Mouse (Mus musculus) intestine, embryonic 15.5 days (tissue): ENCODE measurements at regions not wholly inside any gene's neighbourhood (a gene's known extent, or its start where the extent isn't known, plus 50 kb on each side); places are given as distances from the start of the nearest gene placed in this dataset.

ENCODE experiments used
- ATAC-seq: fragments of 200-750 bp; cut with Nextera tagmentation; 2 replicates; pipeline ENCODE4 v1.8.0; 2017; ENCODE audit warnings: moderate TSS enrichment, moderate library complexity
- H3K27ac ChIP-seq: fragments of 300-500 bp; sonication (generic); 2 replicates; pipeline ENCODE4 v1.5.1; 2015; ENCODE audit warnings: mild to moderate bottlenecking, inconsistent platforms
- H3K27me3 ChIP-seq: fragments of 300-500 bp; sonication (generic); replicated peaks from 2 replicates; pipeline ENCODE4 v1.6.1; 2015; ENCODE audit warnings: inconsistent platforms
- H3K36me3 ChIP-seq: fragments of 300-500 bp; sonication (generic); 2 replicates; pipeline ENCODE4 v1.6.1; 2015; ENCODE audit warnings: inconsistent platforms
- H3K4me1 ChIP-seq: fragments of 300-500 bp; sonication (generic); replicated peaks from 2 replicates; pipeline ENCODE4 v1.6.1; 2015; ENCODE audit warnings: inconsistent platforms
- H3K4me2 ChIP-seq: fragments of 300-500 bp; sonication (generic); replicated peaks from 2 replicates; pipeline ENCODE4 v1.6.1; 2015; ENCODE audit warnings: mild to moderate bottlenecking, inconsistent platforms
- H3K4me3 ChIP-seq: fragments of 300-500 bp; sonication (generic); replicated peaks from 2 replicates; pipeline ENCODE4 v1.5.1; 2015; ENCODE audit warnings: inconsistent platforms
- H3K9ac ChIP-seq: fragments of 300-500 bp; sonication (generic); 2 replicates; pipeline ENCODE4 v1.6.1; 2015; ENCODE audit warnings: inconsistent platforms
- H3K9me3 ChIP-seq: fragments of 300-500 bp; sonication (generic); 2 replicates; pipeline ENCODE4 v1.6.1; 2016; ENCODE audit warnings: inconsistent platforms
- WGBS: fragments of 180-500 bp; shearing (Covaris S2); methylation state at CpG from one replicate; pipeline ENCODE4 v1.1.7; 2015; 5-methylcytosine and 5-hydroxymethylcytosine counted together

- H3K9me3 ChIP-seq, result no peaks in the 10 kb centered on the region
- no peaks in the 10 kb centered on the region for H3K36me3 ChIP-seq
- WGBS, result 60% methylated on average over 5 of the region's 5 CpGs
- no peaks in the 10 kb centered on the region for H3K27me3 ChIP-seq
- H3K4me1 ChIP-seq, result no peaks in the 10 kb centered on the region
- H3K4me2 ChIP-seq, result no peak overlapping the region
- no peak overlapping the region for H3K9ac ChIP-seq
- H3K4me3 ChIP-seq, result no peak overlapping the region
- no peak for ATAC-seq
- no peak overlapping the region for H3K27ac ChIP-seq
These were observed 226.8 kb upstream of the Xylt1 start for GRCm38 (mm10) chr7:117153826-117154550.

GRCm38 (mm10) chr7:117161193-117161908, 219.4 kb upstream of the Xylt1 start:
- H3K27me3 ChIP-seq, result no peaks in the 10 kb centered on the region
- ATAC-seq, result no peak
- no peak overlapping the region for H3K4me3 ChIP-seq
- H3K36me3 ChIP-seq, result no peaks in the 10 kb centered on the region
- no peak overlapping the region for H3K9ac ChIP-seq
- H3K4me2 ChIP-seq, result no peak overlapping the region
- 42% methylated on average over 3 of the region's 3 CpGs for WGBS
- no peak overlapping the region for H3K27ac ChIP-seq
- no peaks in the 10 kb centered on the region for H3K9me3 ChIP-seq
- H3K4me1 ChIP-seq, result no peaks in the 10 kb centered on the region

- 76% methylated on average over 8 of the region's 8 CpGs for WGBS
- no peak for ATAC-seq
These were observed 205.9 kb upstream of the Xylt1 start for GRCm38 (mm10) chr7:117174811-117175422.

GRCm38 (mm10) chr7:117184011-117184410, 196.8 kb upstream of the Xylt1 start:
- no peak overlapping the region for H3K9ac ChIP-seq
- no peaks in the 10 kb centered on the region for H3K4me1 ChIP-seq
- no peak overlapping the region for H3K27ac ChIP-seq
- no peak for ATAC-seq
- no peak overlapping the region for H3K4me2 ChIP-seq
- 74% methylated on average over 1 of the region's 1 CpGs for WGBS
- no peaks in the 10 kb centered on the region for H3K36me3 ChIP-seq
- no peaks in the 10 kb centered on the region for H3K27me3 ChIP-seq
- no peak overlapping the region for H3K4me3 ChIP-seq
- no peaks in the 10 kb centered on the region for H3K9me3 ChIP-seq

More at GRCm38 (mm10) chr7:117174811-117175422, 205.9 kb upstream of the Xylt1 start:
- no peaks in the 10 kb centered on the region for H3K4me1 ChIP-seq
- H3K36me3 ChIP-seq, result no peaks in the 10 kb centered on the region
- H3K4me3 ChIP-seq, result no peak overlapping the region
- no peak overlapping the region for H3K27ac ChIP-seq
- no peaks in the 10 kb centered on the region for H3K27me3 ChIP-seq
- no peak overlapping the region for H3K9ac ChIP-seq
- H3K4me2 ChIP-seq, result no peak overlapping the region
- H3K9me3 ChIP-seq, result no peaks in the 10 kb centered on the region

- WGBS, result 78% methylated on average over 1 of the region's 1 CpGs
- Histone ChIP-seq H3K4me1 (no peaks in the 10 kb centered on the region), H3K9me3 (no peaks in the 10 kb centered on the region), H3K27me3 (no peaks in the 10 kb centered on the region), H3K36me3 (no peaks in the 10 kb centered on the region), H3K4me2 (no peak overlapping the region), H3K9ac (no peak overlapping the region), H3K4me3 (no peak overlapping the region), H3K27ac (no peak overlapping the region)
- no peak for ATAC-seq
These were observed 194.9 kb upstream of the Xylt1 start for GRCm38 (mm10) chr7:117185891-117186290.

- no peak for ATAC-seq
- Histone ChIP-seq H3K36me3 (no peaks in the 10 kb centered on the region), H3K9me3 (no peaks in the 10 kb centered on the region), H3K4me1 (no peaks in the 10 kb centered on the region), H3K4me2 (no peak overlapping the region), H3K9ac (no peak overlapping the region), H3K27ac (no peak overlapping the region), H3K27me3 (no peaks in the 10 kb centered on the region), H3K4me3 (no peak overlapping the region)
- 77% methylated on average over 3 of the region's 3 CpGs for whole genome bisulfite sequencing
These were observed 184.2 kb upstream of the Xylt1 start for GRCm38 (mm10) chr7:117196611-117197010.

GRCm38 (mm10) chr7:117226294-117226693, 154.5 kb upstream of the Xylt1 start:
- Histone ChIP-seq H3K9me3 (no peaks in the 10 kb centered on the region), H3K4me1 (no peaks in the 10 kb centered on the region), H3K4me3 (no peak overlapping the region), H3K36me3 (no peaks in the 10 kb centered on the region), H3K4me2 (no peak overlapping the region), H3K27ac (no peak overlapping the region), H3K27me3 (no peaks in the 10 kb centered on the region), H3K9ac (no peak overlapping the region)
- ATAC-seq, result no peak

GRCm38 (mm10) chr7:117229619-117230018, 151.2 kb upstream of the Xylt1 start:
- peak; percentile 36; the same call in 1 of the 2 replicates for ATAC-seq
- Histone ChIP-seq H3K4me2 (no peak overlapping the region), H3K36me3 (no peaks in the 10 kb centered on the region), H3K4me3 (no peak overlapping the region), H3K9ac (no peak overlapping the region), H3K4me1 (no peaks in the 10 kb centered on the region), H3K27ac (no peak overlapping the region), H3K9me3 (no peaks in the 10 kb centered on the region), H3K27me3 (no peaks in the 10 kb centered on the region)
- 20% methylated on average over 5 of the region's 5 CpGs for WGBS

GRCm38 (mm10) chr7:117256819-117257218, 124.0 kb upstream of the Xylt1 start:
- Histone ChIP-seq H3K9me3 (no peaks in the 10 kb centered on the region), H3K4me3 (no peak overlapping the region), H3K4me1 (no peaks in the 10 kb centered on the region), H3K9ac (no peak overlapping the region), H3K27ac (no peak overlapping the region), H3K36me3 (no peaks in the 10 kb centered on the region), H3K4me2 (no peak overlapping the region), H3K27me3 (no peaks in the 10 kb centered on the region)
- 86% methylated on average over 9 of the region's 9 CpGs for WGBS
- ATAC-seq, result no peak

- no peak overlapping the region for H3K4me2 ChIP-seq
- no peak for ATAC-seq
- no peaks in the 10 kb centered on the region for H3K27me3 ChIP-seq
- WGBS, result 54% methylated on average over 5 of the region's 5 CpGs
- H3K27ac ChIP-seq, result no peak overlapping the region
- no peaks in the 10 kb centered on the region for H3K36me3 ChIP-seq
- no peaks in the 10 kb centered on the region for H3K4me1 ChIP-seq
- H3K9me3 ChIP-seq, result no peaks in the 10 kb centered on the region
- no peak overlapping the region for H3K9ac ChIP-seq
- no peak overlapping the region for H3K4me3 ChIP-seq
These were observed 122.2 kb upstream of the Xylt1 start for GRCm38 (mm10) chr7:117258557-117258956.

- ATAC-seq, result no peak
- no peak overlapping the region for H3K4me3 ChIP-seq
- no peaks in the 10 kb centered on the region for H3K36me3 ChIP-seq
- no peaks in the 10 kb centered on the region for H3K27me3 ChIP-seq
- H3K4me2 ChIP-seq, result no peak overlapping the region
- H3K27ac ChIP-seq, result no peak overlapping the region
- H3K9me3 ChIP-seq, result no peaks in the 10 kb centered on the region
- no peaks in the 10 kb centered on the region for H3K4me1 ChIP-seq
- WGBS, result 47% methylated on average over 5 of the region's 5 CpGs
- no peak overlapping the region for H3K9ac ChIP-seq
These were observed 121.6 kb upstream of the Xylt1 start for GRCm38 (mm10) chr7:117259151-117259550.

- Histone ChIP-seq H3K27me3 (no peaks in the 10 kb centered on the region), H3K9ac (no peak overlapping the region), H3K27ac (no peak overlapping the region), H3K9me3 (no peaks in the 10 kb centered on the region), H3K36me3 (no peaks in the 10 kb centered on the region), H3K4me1 (no peaks in the 10 kb centered on the region), H3K4me3 (no peak overlapping the region), H3K4me2 (no peak overlapping the region)
- WGBS, result 65% methylated on average over 6 of the region's 6 CpGs
- no peak for ATAC-seq
These were observed 121.0 kb upstream of the Xylt1 start for GRCm38 (mm10) chr7:117259674-117260294.
